In the genomic region with DNA sequence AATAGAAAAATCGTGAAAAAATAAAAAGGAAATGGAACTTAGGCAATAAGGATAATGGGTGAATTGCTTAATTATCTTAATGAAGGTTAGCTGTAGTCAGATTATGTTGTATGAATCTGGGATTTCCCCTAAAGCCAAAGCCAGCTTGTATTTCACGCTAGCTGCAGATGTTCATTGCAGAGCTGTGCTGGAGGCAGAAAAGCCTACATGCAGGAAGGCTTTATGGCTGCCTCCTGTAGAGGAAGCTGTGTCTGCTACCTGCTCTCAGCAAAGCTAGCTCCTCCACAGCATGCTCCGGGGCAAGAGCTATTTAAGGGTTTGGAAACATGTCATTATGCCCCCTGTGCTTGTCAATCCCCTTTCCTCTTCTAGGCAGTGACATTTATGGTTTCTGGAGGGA, we compare ENCODE assay signal across 23 mouse cellular contexts. TPM values are rescaled to one million over a fixed set of nuclear protein-coding genes. Genes with fewer than 3 reads are reported as not detected.
A peak's percentile ranks its signal among the peaks of the same experiment; 100 is the strongest.
DNase-seq lines count a peak whose midpoint lies in the region; ATAC-seq and TF ChIP-seq lines count a peak whose summit lies in the region.
"Had no signal": no experiment of that assay in that cellular context is flagged by ENCODE, and none has a peak within 500 bp of the region (broad histone marks: within the 10 kb centered on the region; RNA-seq: fewer than 3 reads in every experiment).

No protein-coding gene starts in this region.

- no peaks in the 10 kb centered on the region for H3K79me2 ChIP-seq in CH12.LX (replicated peaks; ENCODE audit: control insufficient read depth, extremely low read depth, insufficient read depth, poor library complexity, severe bottlenecking)

- TF ChIP-seq POLR2A in CH12.LX (IDR thresholded peaks at IDR 0.05; ENCODE audit: low read depth, low read length) = no peak

- WGBS in midbrain, postnatal 0 days = 57% methylated on average over 3 of the region's 3 CpGs
- 82% methylated on average over 3 of the region's 3 CpGs for WGBS in midbrain, embryonic 10.5 days
- 29% methylated on average over 3 of the region's 3 CpGs for WGBS in limb, embryonic 12.5 days

- no peak overlapping the region for H3K4me3 ChIP-seq in midbrain, postnatal 0 days (ENCODE audit: low read depth, low read length)
- H3K4me3 ChIP-seq in midbrain, embryonic 10.5 days = no peak overlapping the region
- no peak overlapping the region for H3K4me3 ChIP-seq in CH12.LX (replicated peaks in 1 of 3; ENCODE audit: low read depth in 2 of 3, low read length in 2 of 3, poor library complexity in 1 of 3)
- no peak overlapping the region for H3K4me3 ChIP-seq in limb, embryonic 12.5 days (replicated peaks)
- H3K4me3 ChIP-seq: embryonic facial prominence, embryonic 15.5 days; erythroblast, embryonic 14.5 days; forebrain, embryonic 10.5 days; hindbrain, embryonic 12.5 days had no signal

- H3K27me3 ChIP-seq in midbrain, postnatal 0 days (ENCODE audit: insufficient read depth, low read length) = no peaks in the 10 kb centered on the region
- no peaks in the 10 kb centered on the region for H3K27me3 ChIP-seq in midbrain, embryonic 10.5 days (ENCODE audit: low read depth, poor library complexity, severe bottlenecking)
- no peaks in the 10 kb centered on the region for H3K27me3 ChIP-seq in CH12.LX (replicated peaks)
- no peaks in the 10 kb centered on the region for H3K27me3 ChIP-seq in limb, embryonic 12.5 days
- H3K27me3 ChIP-seq: embryonic facial prominence, embryonic 15.5 days; hindbrain, embryonic 12.5 days had no signal

- no peak for TF ChIP-seq RAD21 in CH12.LX (IDR thresholded peaks at IDR 0.05; ENCODE audit: low read depth, low read length)

- TF ChIP-seq CTCF in midbrain, postnatal 0 days (IDR thresholded peaks at IDR 0.05) = no peak
- TF ChIP-seq CTCF in CH12.LX (conservative IDR thresholded peaks at IDR 0.05 in 1 of 2, IDR thresholded peaks at IDR 0.05 in 1 of 2; ENCODE audit: low read depth in 2 of 2, low read length in 2 of 2) = no peak

- peaks cover 4% of the 10 kb centered on the region; the same call in 1 of the 2 replicates for H3K4me1 ChIP-seq in midbrain, postnatal 0 days (ENCODE audit: insufficient read depth, low read length)
- no peaks in the 10 kb centered on the region for H3K4me1 ChIP-seq in midbrain, embryonic 10.5 days
- peaks cover 9 to 33% of the 10 kb centered on the region in 2 experiments for H3K4me1 ChIP-seq in CH12.LX (ENCODE audit: control insufficient read depth in 1 of 2, insufficient read depth in 2 of 2)
- peaks cover 9% of the 10 kb centered on the region for H3K4me1 ChIP-seq in limb, embryonic 12.5 days (replicated peaks)
- H3K4me1 ChIP-seq: hindbrain, embryonic 12.5 days had no signal

- no peaks in the 10 kb centered on the region for H3K36me3 ChIP-seq in midbrain, postnatal 0 days (ENCODE audit: insufficient read depth, low read length)
- H3K36me3 ChIP-seq in midbrain, embryonic 10.5 days = no peaks in the 10 kb centered on the region
- H3K36me3 ChIP-seq in CH12.LX (replicated peaks in 1 of 2; ENCODE audit: control insufficient read depth in 1 of 2, insufficient read depth in 1 of 2, low read length in 1 of 2) = no peaks in the 10 kb centered on the region
- no peaks in the 10 kb centered on the region for H3K36me3 ChIP-seq in limb, embryonic 12.5 days
- H3K36me3 ChIP-seq: embryonic facial prominence, embryonic 15.5 days; forebrain, embryonic 10.5 days; G1E; hindbrain, embryonic 12.5 days had no signal

- DNase-seq in midbrain, postnatal 0 days (ENCODE audit: low spot score) = no peak
- no peak for DNase-seq in midbrain, embryonic 10.5 days (ENCODE audit: low spot score)
- DNase-seq in CH12.LX (ENCODE audit: extremely low read depth) = peak; percentile 59
- peak; percentile 40 for DNase-seq in brain, adult 2 months (ENCODE audit: low read depth, low spot score)
- DNase-seq: adrenal gland, adult 8-10 months; adrenal gland, postnatal 36 days; cerebellum, adult 11-12 months; cerebellum, adult 9-10 months; cerebellum, postnatal 25 days; gastrocnemius, postnatal 36 days; heart, adult 11 months; heart, postnatal 10 days; heart, postnatal 4 days had no signal

- no peaks in the 10 kb centered on the region for H3K9me3 ChIP-seq in midbrain, postnatal 0 days (ENCODE audit: low read length)
- H3K9me3 ChIP-seq in midbrain, embryonic 10.5 days (replicated peaks) = no peaks in the 10 kb centered on the region
- H3K9me3 ChIP-seq in CH12.LX (replicated peaks; ENCODE audit: low read length) = no peaks in the 10 kb centered on the region
- no peaks in the 10 kb centered on the region for H3K9me3 ChIP-seq in limb, embryonic 12.5 days
- H3K9me3 ChIP-seq: embryonic facial prominence, embryonic 15.5 days; forebrain, embryonic 10.5 days; hindbrain, embryonic 12.5 days had no signal

- dilution Hi-C loops in CH12.LX (cut with MboI; ENCODE audit: extremely low pct_ligation_motif_present, extremely low pct_unique_long_range_greater_than_20kb, low sequenced_read_pairs) = no loop called here

- in situ Hi-C loops in CH12.LX (cut with MboI; ENCODE audit: low pct_ligation_motif_present, low pct_unique_long_range_greater_than_20kb, low sequenced_read_pairs) = no loop called here

- H3K27ac ChIP-seq in midbrain, postnatal 0 days (ENCODE audit: low read depth, low read length) = no peak overlapping the region; the same call in 1 of the 2 replicates
- no peak overlapping the region for H3K27ac ChIP-seq in midbrain, embryonic 10.5 days (replicated peaks)
- 0 out of 2 replicates have a peak overlapping the region, but pooled peaks have one; percentile 9 for H3K27ac ChIP-seq in CH12.LX (ENCODE audit: insufficient read depth, low read depth)
- no peak overlapping the region for H3K27ac ChIP-seq in limb, embryonic 12.5 days
- H3K27ac ChIP-seq: embryonic facial prominence, embryonic 15.5 days; forebrain, embryonic 10.5 days; hindbrain, embryonic 12.5 days had no signal

- H3K9ac ChIP-seq in midbrain, postnatal 0 days (replicated peaks; ENCODE audit: low read length, poor library complexity, severe bottlenecking) = no peak overlapping the region
- H3K9ac ChIP-seq in CH12.LX (ENCODE audit: insufficient read depth, low read depth) = no peak overlapping the region
- H3K9ac ChIP-seq in limb, embryonic 12.5 days (replicated peaks) = no peak overlapping the region
- H3K9ac ChIP-seq: embryonic facial prominence, embryonic 15.5 days; hindbrain, embryonic 12.5 days had no signal

- 0 out of 2 replicates have a peak, but pooled peaks have one; percentile 41 for ATAC-seq in midbrain, postnatal 0 days (ENCODE audit: low FRiP score)
- 0 out of 2 replicates have a peak, but pooled peaks have one; percentile 73 for ATAC-seq in limb, embryonic 12.5 days (ENCODE audit: insufficient number of reproducible peaks, insufficient read depth, low FRiP score, low TSS enrichment, low read depth)
- no peak for ATAC-seq in megakaryocyte-erythroid progenitor cell, adult 5-6 weeks (replicated peaks; ENCODE audit: low FRiP score, low TSS enrichment, poor library complexity, severe bottlenecking)
- ATAC-seq: forebrain, embryonic 14.5 days; hindbrain, embryonic 16.5 days had no signal

- no peak; the same call in none of the 2 replicates for TF ChIP-seq EP300 in CH12.LX (IDR thresholded peaks at IDR 0.05; ENCODE audit: low read length)

- no peak overlapping the region for H3K4me2 ChIP-seq in midbrain, postnatal 0 days (ENCODE audit: low read depth, low read length, poor library complexity, severe bottlenecking)
- H3K4me2 ChIP-seq in CH12.LX (ENCODE audit: insufficient read depth, low read depth, poor library complexity, severe bottlenecking) = peak overlapping the region; percentile 75
- H3K4me2 ChIP-seq in limb, embryonic 12.5 days = no peak overlapping the region
- H3K4me2 ChIP-seq: embryonic facial prominence, embryonic 15.5 days; hindbrain, embryonic 12.5 days had no signal

TF ChIP-seq in CH12.LX, 34 proteins besides CTCF, POLR2A, EP300 and RAD21:
- no peak for TF ChIP-seq CHD2 (IDR thresholded peaks at IDR 0.05; ENCODE audit: low read length)

RNA-seq across cellular contexts. Expression of a gene that starts 9.3 kb away (rescaled TPM):
- total RNA-seq in midbrain, postnatal 0 days (2014; rRNA removed) = 114 and 130 TPM in 2 replicates
- 38.8 and 45.9 TPM in 2 replicates for polyA plus RNA-seq in midbrain, postnatal 0 days (2015; fragmentation: Nextera tagmentation; extraction: Ambion mirVana)
- 4.1 and 5.4 TPM in 2 replicates for polyA plus RNA-seq in midbrain, embryonic 10.5 days (2016; fragmentation: Nextera tagmentation; extraction: Ambion mirVana)
- not detected in 2 replicates for total RNA-seq in CH12.LX (2012; rRNA removed)
- total RNA-seq in CH12.LX (2014; rRNA removed) = not detected in 2 replicates
- not detected in 2 replicates for polyA plus RNA-seq in CH12.LX (2012; ENCODE audit: insufficient read length, low read depth)
- 5.9 TPM in 2 replicates for polyA plus RNA-seq in limb, embryonic 12.5 days (2016; fragmentation: Nextera tagmentation; extraction: Ambion mirVana)
- total RNA-seq in megakaryocyte-erythroid progenitor cell, adult 5-6 weeks (2014; fragmentation: Nextera tagmentation) = not detected in 2 replicates
- total RNA-seq in megakaryocyte-erythroid progenitor cell, adult 5-6 weeks (2017) = not detected in 2 replicates
- total RNA-seq: gastrocnemius, adult 8-10 months; gastrocnemius, postnatal 36 days; heart, postnatal 10 days had no signal
- polyA plus RNA-seq: erythroblast, embryonic 14.5 days; G1E had no signal

Comparison
In these comparisons a context has a peak if more than half of its experiments do, and no peak if none do; other contexts are left out.
1. DNase-seq: peak in CH12.LX (single experiment) and brain, adult 2 months (single experiment); none in midbrain, postnatal 0 days (single experiment) and midbrain, embryonic 10.5 days (single experiment).